Mouse (Mus musculus): Measurements from ENCODE around the gene Lefty1.
"Not testable (repeated sequence)": the region's sequence is repeated elsewhere in the genome, so short reads cannot be mapped to it uniquely, and the experiment has no call there.

The Lefty1 gene

DNA sequence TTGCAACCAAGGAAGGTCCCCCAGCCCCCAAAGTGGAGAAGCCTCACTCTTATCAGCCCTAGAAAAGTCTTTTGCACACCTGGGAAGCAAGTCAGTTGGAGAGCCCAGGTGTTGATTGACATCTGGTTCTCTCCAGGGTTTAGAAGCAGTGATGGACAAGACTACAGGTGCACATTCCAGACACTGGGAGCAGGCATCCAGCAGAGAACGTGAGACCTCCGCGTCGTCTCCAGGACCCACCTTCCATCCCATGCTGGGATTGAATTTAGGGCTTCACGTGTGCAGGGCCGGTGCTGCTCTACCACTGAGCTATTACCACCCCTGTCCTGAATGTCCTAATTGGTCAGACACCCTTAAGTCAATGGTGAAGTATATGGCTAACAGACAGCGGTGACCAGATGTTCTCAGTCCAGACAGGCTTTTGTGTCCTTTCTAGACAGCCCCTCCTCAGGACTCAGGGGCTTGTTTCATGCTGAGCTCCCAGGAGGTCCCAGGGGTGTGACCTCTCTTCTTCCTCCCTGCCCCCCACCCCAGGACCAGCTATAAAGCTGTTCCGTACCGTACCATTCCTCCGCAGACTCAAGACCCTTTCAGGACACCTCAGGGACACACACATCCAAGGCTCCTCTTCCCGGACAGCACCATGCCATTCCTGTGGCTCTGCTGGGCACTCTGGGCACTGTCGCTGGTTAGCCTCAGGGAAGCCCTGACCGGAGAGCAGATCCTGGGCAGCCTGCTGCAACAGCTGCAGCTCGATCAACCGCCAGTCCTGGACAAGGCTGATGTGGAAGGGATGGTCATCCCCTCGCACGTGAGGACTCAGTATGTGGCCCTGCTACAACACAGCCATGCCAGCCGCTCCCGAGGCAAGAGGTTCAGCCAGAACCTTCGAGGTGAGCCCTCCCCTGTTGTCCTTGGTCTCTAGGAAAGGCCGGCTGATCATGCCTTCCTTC, at the start of gene Lefty1:
Gene Lefty1, plus strand, starts transcription at position 556 of the 953 bp plus-strand sequence.
- no peak for DNase-seq (ENCODE audit: low spot score in 2 of 2)

DNA sequence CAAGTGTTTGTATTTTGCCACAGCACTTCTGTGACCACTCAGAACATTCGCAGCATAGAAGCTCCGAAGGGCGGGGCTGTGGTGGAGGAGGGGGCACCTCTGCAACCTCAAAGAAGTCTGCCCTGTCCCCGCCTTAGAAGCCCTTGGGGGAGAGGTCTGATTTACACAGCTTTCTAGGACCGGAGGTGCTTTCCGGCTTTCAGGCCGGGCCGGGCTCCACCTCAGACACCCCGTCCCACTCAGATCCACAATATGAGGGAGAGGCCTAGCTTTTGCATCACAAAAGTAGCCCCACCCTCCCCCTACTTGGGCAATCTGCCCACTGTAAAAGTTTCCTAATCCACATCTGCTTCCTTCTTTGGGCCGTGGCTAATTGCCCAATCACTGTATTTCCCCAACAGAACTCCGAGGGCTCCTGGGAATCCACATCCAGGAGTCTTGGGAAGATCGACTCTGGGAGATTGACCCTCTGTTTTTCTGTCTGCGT, 46.2 kb upstream of the Lefty1 start:
- DNase-seq (ENCODE audit: low spot score in 2 of 2), result peak; percentile 74 to 89

- DNase-seq (ENCODE audit: low spot score in 2 of 2), result no peak
Observed at GRCm38 (mm10) chr1:180889172-180889571, 45.6 kb upstream of the Lefty1 start.

- no peak for DNase-seq (ENCODE audit: low spot score in 2 of 2)
Observed at GRCm38 (mm10) chr1:180889841-180890240, 45.0 kb upstream of the Lefty1 start.

- DNase-seq (ENCODE audit: low spot score in 2 of 2), result no peak
Observed at GRCm38 (mm10) chr1:180892808-180893207, 42.0 kb upstream of the Lefty1 start, which contains the start of gene Lefty2. Gene Lefty2 (plus strand): TSS chr1:180893108.

DNA sequence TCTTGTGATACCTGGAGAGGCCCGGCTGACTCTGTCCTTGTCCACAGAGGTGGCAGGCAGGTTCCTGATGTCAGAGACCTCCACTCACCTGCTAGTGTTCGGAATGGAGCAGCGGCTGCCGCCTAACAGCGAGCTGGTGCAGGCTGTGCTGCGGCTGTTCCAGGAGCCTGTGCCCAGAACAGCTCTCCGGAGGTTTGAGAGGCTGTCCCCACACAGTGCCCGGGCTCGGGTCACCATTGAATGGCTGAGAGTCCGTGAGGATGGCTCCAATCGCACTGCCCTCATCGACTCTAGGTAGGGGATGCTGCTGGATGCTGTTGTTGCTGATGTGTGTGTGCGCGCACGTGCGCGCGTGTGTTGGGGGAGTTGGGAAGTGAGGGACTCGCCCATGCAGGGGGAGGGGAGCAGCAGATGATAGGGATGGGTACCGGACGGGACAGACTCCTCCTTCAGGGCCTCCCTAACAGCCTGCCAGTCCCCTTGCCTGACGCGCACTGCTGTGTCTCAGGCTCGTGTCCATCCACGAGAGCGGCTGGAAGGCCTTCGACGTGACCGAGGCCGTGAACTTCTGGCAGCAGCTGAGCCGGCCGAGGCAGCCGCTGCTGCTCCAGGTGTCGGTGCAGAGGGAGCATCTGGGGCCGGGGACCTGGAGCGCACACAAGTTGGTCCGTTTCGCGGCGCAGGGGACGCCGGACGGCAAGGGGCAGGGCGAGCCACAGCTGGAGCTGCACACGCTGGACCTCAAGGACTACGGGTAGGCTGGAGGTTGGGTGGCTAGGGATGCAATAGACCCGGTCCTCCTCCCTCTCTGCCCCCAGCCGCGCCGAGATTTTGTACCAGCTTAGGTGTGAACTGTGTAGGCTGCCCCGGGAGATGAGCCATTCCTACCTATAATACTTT, 40.5 kb upstream of the Lefty1 start:
- not testable (repeated sequence) for DNase-seq (ENCODE audit: low spot score in 2 of 2)

DNA sequence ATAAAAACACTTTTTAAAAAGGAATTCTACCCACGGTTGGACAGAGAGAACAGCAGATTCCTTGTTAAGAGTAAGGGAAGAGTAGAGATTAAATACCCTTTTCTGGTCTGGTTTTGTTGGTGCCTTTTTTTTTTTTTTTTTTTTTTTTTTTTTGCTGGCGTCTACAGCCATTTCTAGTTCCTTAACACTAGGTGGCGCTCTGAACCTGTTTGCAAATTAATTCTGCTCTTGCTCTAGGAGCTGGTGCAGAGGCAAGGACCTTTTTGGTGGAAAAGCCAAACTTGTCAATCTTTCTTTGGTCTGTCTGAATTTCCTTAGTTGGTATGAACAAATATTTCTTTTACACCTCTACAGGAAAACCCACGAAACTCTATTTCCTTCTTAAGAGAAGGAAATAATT, 33.7 kb upstream of the Lefty1 start:
- DNase-seq (ENCODE audit: low spot score in 2 of 2), result no peak

DNA sequence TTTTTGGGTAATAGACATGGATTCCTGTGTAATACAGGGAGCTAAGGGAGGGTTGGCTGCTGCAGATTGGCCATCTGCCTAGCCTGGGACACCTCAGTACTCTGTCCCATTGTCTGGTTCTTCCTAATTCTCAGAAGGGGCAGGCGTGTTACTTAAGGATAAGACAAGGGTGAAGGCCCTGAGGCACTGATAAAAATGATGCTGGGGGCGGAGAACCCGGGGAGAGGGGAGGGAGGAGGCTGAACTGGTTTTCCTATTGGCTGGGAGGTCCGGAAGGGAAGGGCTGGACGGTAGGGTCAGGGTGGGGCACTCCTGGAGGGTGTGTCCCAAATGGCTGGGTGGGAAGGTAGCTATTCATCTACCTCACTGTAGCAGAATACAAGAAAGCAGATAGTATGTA, 31.9 kb upstream of the Lefty1 start:
- no peak for DNase-seq (ENCODE audit: low spot score in 2 of 2)

GRCm38 (mm10) chr1:180903666-180904038, 31.2 kb upstream of the Lefty1 start:
- no peak for DNase-seq (ENCODE audit: low spot score in 2 of 2)

GRCm38 (mm10) chr1:180904039-180904814, 30.6 kb upstream of the Lefty1 start, which contains the start of gene Pycr2:
Gene Pycr2 (plus strand): TSS chr1:180904293.
- DNase-seq (ENCODE audit: low spot score in 2 of 2), result peak; percentile 88 to 89

DNA sequence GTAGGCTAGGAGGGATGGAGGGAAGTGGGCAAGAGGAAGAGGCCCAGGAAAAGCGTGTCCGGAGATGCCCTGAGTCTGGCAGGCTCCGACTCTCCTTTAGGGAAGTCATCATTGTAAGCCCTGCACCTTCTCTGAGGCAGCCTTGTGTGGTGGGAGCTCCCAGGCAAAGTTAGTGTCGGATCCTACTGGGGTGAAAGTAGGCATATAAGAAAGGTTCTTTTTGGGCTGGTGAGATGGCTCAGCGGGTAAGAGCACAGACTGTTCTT, 30.1 kb upstream of the Lefty1 start:
- no peak for DNase-seq (ENCODE audit: low spot score in 2 of 2)

- DNase-seq (ENCODE audit: low spot score in 2 of 2), result no peak
Observed at GRCm38 (mm10) chr1:180905307-180905706, 29.5 kb upstream of the Lefty1 start.

GRCm38 (mm10) chr1:180905876-180906275, 28.9 kb upstream of the Lefty1 start:
- DNase-seq (ENCODE audit: low spot score in 2 of 2), result no peak

DNA sequence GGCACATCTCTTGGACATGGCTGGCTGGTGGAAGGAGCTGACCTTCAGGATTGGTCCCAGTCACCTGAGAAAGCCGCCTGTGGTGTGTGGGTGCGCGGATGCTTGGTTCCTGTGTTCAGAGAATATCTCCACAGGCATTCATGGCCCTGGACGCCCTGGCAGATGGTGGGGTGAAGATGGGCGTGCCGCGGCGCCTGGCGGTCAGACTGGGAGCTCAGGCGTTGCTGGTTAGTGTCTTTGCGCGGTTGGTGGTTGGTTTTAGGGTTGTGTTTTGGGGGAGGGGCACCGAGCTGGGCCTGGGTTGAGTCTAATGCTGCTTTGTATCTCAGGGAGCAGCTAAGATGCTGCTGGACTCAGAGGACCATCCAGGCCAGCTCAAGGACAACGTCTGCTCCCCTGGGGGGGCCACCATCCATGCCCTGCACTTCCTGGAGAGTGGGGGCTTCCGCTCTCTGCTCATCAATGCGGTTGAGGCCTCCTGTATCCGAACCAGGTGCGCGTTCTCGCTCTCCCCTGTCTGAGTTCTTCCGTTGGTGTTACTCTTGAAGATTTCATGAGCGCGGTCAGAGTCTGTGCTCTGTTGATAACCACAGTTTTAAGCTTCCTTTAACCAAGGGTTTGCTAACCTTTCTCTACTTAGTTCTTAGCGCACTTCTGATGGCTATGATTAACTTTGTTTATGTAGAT, 28.2 kb upstream of the Lefty1 start:
- DNase-seq (ENCODE audit: low spot score in 2 of 2), result no peak

DNA sequence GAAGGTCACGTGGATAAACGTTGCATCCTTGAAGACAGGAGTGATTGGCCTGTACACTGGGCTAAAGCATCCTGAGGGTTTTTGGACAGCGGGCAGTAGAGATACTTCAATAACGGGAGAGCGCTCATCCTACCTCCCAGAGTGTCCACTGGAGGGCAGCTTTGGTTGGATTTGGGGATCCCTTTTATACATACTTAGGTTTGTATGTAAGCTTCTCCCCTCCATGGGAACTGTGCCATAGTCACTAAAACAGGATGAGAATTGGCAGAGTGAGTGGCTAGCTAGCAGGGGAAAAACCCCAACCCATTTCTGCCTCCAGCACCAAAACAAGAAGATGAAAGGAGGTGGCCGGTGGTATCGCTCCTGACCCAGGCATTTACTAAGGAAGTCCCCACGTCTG, 23.7 kb upstream of the Lefty1 start:
- no peak for DNase-seq (ENCODE audit: low spot score in 2 of 2)

DNA sequence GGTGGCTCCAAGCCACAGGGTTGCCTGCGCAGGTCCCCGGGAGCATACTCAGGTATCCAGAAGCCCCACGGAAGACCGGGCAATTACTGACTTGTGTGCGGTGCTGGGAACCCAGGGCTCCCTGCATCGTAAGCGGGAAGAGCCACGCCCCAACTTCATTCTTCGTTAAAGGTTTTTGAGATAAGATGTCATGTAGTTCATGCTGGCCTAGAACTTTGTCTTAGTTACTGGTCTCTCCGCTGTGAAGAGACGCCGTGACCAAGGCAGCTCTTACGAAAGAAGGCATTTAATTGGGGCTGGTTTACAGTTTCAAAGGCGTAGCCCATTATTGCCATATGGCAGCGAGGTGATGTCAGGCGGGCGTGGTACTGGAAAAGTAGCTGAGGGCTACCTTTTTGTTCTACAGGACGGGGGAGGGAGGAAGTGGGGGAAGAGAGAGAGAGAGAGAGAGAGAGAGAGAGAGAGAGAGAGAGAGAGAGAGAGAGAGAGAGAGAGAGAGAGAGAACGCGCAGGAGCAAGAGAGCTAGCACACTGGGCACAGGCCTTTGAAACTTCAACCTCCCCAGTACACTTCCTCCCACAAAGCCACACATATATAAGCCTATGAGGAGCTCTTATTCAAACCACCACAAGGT, 23.1 kb upstream of the Lefty1 start:
- peak in 1 of 2 experiments; percentile 58 for DNase-seq (ENCODE audit: low spot score in 2 of 2)

GRCm38 (mm10) chr1:180912792-180913191, 22.0 kb upstream of the Lefty1 start:
- DNase-seq (ENCODE audit: low spot score in 2 of 2), result no peak

DNA sequence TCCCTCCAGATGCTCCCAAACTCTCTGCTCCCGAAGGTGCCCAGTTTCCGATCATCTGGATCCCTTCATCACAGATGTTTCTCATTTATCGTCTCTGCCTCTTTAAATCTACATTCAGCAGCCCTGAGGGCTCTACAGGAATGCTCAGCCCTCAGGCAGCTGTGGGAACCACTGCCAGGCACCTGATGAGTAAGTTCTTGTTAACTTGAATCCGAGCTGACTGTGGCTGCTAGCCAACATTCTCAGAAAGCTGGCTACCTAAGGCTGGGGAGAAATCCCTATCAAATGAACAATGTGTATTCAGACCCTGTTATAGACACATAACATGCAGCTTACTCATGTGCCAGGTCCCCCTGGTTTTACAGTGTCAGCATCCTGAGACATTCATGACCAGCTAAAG, 21.0 kb upstream of the Lefty1 start:
- DNase-seq (ENCODE audit: low spot score in 2 of 2), result no peak

- DNase-seq (ENCODE audit: low spot score in 2 of 2), result no peak
Observed at GRCm38 (mm10) chr1:180916425-180916824, 18.4 kb upstream of the Lefty1 start.

DNA sequence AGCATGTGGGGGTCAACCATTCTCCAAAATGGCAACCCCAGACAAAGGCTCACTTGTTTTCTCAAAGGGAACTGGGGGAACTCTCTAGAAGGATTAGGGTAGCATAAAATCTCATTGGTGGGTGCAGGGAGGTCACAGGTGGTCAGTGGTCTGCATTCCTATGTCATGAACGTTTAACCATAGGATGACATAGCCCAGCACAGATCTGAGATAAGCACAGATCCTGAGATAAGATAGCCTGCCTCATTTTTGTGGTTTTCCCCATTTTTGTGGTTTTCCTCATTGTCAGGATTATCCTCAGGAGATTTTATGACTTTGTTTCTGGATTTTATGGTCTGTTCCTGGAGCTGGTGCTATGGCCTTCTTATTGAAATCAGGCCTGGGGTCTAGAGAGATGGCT, 17.8 kb upstream of the Lefty1 start:
- no peak for DNase-seq (ENCODE audit: low spot score in 2 of 2)

DNA sequence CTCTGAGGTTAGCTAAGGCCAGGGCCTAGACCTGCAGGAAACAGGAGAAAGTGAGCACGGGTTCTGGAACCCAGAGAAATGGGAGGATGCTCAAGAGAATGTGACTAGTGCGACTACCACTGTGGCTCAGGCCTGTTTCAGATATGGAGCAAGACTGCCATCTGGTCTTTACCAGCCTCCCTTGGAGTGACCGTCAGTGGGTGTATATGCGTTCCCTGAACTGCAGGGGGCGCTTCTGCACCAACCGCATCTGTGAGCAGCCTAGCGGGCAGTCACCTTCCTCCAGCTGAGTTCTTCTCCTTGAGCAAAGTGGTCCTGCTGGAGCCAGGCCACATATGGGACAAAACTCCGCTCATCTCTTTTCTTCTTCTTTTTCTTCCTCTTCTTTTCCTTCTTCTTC, 15.1 kb upstream of the Lefty1 start:
- DNase-seq (ENCODE audit: low spot score in 2 of 2), result no peak
